Mouse (Mus musculus) urinary bladder, adult 18-20 months (tissue): Measurements from ENCODE around the gene Aifm1.
"Not testable (repeated sequence)": the region's sequence is repeated elsewhere in the genome, so short reads cannot be mapped to it uniquely, and the experiment has no call there.

ENCODE experiments used
- DNase-seq, 2 experiments: peaks; one replicate each; pipeline ENCODE4 v3.0.0; 2022; ENCODE audit warnings: low spot score in 2 of 2, mixed read lengths in 2 of 2

Aifm1 gene

DNA sequence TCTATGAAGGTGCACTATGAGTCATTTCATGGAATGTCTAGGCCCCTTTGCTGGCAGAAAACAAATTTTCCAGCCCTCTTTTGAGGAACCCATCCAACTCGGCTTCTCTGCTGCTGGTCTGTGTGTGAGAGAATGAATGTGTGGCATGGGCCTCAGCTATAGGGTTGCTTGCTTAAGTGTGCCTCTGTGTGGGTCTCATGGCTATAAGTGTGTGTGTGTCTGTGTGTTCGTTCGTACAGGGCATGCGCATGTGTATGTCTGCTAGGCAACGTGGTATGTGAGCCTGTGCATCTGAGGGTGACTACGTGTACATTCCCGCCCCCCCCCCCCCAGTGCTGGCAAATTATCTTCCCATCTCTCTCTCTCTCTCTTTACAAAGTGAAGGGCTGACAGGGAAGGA is 52.9 kb downstream of the Aifm1 start:
- no peak for DNase-seq

DNA sequence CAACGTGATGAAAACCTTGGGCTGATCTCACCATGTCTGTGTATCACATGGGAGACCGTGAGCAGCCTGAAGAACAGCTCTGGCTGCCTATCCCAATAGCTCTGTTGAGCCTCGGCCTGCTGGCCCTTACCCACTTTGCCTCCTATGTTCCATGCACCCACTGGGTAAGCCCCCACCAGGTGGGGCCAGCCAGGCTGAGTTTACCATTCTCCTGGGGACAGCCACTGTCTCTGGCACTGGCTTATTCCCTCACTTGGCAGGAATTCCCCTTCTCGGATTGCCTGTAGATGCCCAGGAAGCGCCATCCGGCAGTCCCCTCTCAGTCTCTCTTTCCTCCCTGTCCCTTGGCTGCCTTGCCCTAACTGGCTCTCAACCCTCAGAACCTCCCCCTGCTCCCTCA is 56.4 kb downstream of the Aifm1 start:
- DNase-seq, result no peak

DNA sequence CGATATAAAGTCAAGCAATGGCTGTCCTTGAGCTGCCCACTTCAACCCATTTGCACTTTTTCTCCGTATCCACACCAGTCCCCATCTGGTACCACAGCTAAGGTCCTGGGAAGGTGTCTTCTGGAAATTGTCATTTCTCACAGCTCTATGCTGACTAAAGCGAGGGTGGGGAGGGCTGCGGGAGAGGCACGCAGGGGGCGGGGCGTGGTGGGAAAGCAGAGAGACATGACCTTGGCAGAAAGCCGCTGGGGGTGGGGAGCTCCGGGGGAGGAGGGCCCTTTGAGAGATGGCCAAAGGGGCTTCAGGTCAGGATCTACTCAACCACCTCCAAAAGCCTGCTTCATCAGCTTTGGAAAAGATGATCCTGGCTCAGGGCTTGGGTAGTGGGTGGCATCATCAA is 58.3 kb downstream of the Aifm1 start:
- no peak for DNase-seq

DNA sequence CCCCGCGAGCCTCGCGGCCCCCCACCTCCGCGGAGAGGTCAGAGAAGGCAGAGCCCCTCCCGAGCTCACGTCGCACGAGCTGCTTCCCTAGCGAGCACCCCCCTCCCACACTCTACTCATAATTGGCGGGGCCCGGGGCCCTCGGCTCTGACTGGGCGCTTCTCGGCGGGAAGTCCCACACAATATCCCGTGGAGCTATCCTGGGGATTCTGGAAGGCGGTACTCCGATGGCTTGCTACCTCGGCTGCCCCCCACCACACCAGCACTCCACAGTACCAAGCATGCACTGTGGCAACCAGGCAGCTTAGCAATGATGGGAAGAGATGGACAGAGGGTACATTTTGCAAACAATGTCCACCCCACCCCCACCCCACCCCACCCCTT is 58.9 kb downstream of the Aifm1 start:
- no peak for DNase-seq

DNA sequence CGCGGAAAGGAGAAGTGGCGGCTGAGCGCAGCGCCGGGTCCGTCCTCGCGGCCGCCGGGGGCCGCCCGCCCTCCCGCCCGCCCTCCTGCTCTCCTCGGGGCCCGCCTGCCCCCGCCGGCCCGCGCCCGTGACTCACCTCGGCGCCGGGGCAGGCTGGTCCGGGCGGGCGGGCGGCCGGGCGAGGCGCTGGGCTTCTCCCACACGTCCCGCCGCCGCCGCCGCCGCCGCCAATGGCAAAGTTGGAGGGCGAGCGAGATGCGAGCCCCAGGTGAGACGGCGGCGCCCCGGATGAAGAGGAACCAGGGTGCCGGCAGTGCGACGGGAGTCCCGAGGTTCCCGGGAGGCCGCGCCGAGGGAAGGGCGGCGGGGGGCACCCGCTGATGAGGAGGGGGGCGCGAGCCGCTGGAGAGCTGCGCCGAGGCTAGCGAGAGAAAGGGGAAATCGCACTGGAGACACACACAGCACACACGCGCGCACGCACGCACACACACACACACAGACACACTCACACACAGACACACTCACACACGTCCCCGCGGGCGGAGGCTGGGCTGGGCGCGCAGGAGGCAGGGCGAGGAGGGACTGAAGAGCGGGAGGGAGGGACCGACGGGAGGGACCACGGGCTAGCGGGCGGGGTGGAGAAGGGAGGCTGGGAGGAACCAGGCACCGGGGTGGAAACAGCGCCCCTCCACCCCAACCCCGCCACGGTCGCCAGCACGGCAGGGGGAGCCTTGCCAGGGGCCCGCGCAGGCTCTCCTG is 59.4 kb downstream of the Aifm1 start:
- DNase-seq, result peak; percentile 48 to 76

DNA sequence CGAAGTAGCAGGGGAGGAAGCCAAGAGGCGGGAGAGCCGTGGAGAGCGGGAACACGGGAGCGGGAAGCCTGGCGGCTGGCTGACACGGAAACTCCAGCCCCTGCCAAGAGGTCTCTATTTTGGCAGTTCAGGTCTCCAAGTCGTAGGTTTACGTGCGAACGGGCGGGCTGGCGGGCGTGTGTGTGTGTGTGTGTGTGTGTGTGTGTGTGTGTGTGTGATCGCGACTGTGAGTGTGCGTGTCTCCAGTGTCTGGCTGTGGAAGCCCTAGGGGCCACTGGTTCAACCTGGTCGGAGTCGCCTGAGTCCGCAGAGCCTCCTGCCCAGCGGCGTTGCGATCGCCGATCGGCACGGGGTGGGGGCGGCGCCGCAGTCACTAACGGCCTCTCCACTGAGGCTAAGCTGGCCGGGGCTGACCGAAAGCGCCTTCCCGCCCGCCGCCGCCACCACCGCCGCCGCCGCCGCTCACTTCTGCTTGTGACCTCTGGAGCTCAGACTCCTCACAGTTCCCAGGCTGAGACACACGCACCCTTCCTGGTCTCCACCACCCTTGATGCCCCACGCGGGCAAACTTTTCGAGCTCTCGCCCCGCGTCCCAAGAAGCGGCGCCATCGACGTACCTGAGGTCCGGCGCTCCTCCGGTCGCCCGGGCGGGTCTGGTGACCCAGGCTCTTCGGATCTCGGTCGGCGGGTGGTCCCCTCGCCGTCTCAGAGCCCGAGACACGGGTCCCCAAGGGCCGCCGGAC is 60.3 kb downstream of the Aifm1 start:
- DNase-seq, result peak in 1 of 2 experiments; percentile 45

DNA sequence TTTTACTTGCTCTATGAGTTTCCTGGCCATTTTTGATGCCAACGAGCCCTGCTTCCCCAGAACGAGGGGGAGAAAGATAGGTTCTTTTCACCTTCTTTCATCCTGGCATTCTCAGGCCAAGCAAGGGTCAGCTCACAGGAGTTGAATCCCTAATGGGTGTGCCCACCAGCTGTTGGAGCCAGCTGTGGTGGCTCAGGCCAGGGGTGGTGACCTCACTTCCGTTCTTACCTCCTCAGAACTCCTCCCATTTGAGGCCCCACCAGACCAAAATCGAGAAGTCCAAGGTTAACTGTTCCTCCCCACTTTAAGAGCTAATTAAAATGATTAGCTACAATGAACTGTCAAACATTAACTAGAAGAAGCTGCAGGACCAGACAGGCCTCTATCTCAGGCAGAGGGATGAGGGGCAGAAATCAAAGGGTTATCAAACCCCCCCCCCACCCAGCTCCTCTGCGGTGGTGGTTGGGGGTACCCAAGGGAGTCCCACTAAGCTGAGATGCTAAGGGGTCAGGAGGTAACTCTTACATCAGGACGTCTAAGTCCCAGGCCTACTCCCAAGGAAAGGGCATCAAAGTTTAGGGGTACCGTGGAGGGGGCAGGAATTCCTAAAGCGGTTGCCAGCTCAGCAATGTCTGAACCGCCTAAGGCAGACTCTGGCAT is 61.0 kb downstream of the Aifm1 start:
- DNase-seq, result no peak

DNA sequence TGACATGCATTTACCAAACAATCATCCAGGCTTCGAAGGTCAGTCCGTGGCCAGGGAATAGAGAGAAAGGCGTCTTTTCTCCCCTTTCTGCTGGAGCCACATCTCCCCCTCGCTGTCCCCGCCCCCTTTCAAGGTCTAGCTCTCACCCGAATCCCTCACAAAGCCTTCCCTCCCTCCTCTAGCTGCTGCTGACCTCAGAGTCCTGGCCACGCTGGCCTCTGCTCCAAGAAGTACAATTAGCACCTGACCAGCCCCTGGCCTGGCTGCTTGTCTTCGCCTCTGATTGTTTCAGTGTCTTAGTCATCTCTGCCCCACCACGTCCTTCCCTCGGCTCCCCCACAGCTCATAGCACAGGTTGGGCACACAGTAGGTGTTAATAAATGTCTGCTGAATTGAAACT is 63.7 kb downstream of the Aifm1 start:
- no peak for DNase-seq

DNA sequence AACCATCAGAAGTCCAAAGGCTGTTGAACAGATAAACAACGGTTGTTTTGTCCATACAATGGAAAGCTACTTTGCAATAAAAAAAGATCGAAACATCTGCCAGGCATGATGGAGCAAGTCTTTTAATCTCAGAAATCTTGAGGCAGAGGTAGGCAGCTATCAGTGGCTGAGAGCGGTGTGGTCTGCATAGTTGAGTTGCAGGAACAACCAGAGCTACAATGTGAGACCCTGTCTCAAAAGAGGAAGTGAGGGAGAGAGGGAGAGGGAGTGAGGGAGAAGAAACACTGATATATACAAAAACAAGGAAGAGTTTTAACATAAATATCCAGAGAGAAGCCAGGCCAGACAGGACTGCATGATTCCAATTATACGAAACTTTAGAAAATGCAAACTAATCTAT is 68.7 kb downstream of the Aifm1 start:
- DNase-seq, result no peak

DNA sequence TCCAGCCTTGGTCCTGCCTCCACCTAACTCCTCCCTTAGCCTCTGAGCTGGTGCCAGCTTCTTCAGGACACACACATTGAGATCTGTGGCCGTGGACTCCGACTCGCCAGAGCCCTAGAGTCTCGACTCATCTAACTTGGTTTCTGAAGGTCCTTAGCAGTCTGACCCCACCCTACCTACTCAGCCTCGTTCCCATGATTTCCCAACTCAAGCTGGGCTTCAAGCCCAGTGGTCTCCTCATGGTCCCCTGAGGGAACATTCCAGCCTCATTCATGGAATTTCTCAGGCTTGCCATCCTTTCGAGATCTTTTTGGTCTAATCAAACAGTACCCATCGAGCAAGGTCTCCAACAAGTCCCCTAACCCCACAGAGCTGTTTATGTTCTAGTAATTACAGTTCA is 71.4 kb downstream of the Aifm1 start:
- no peak for DNase-seq

DNA sequence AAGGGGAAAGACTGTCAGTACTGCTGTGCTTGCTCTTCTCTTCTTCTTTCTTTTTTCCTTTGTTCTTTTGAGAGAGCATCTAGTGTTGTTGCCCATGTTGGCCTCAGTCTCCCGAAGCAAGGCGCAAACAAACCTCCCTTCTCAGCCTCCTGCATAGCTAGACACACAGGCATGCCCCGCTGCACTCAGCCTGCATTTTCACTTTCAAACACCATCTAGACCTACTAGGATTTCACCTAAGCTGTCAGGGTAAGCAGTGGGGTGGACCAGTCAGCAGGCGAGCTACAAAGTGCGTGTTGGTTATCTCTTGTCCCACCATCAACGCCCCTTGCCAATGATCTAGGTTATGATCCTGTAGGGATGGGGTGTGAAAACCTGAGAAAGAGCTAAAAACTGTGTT is 71.8 kb downstream of the Aifm1 start:
- DNase-seq, result no peak

DNA sequence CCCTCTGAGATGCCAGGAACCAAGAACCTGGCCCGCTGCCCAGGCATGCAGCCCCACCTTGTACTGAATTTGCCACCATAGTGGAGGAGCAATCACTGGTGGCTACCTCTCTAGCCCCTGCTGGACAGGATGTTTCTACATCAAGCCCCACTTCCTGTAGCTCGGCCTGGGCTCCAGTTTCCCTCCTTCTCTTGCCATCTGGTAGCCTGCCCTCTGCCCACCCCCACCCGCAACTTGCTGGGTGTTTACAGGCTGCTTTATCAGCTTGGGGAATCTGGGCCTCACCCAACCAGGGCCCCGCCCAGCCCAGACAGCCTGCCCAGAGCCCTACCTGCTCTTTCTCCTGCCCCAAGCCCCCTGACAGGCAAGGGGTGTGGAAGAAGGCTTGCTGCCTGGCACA is 74.3 kb downstream of the Aifm1 start:
- DNase-seq, result peak; percentile 33 to 44

DNA sequence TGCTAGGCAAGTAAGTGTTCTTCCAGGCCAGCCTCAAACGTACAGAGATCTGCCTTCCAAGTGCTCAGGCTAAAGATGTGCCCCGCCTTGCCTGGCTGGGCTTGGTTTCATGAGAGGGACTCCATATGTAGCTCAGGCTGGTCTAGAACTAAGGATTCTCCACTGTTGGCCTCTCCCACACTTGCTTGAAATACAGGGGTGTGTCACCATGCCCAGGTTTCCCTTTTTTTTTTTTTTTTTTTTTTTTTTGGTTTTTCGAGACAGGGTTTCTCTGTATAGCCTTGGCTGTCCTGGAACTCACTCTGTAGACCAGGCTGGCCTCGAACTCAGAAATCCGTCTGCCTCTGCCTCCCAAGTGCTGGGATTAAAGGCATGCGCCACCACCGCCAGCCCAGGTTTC is 77.3 kb downstream of the Aifm1 start:
- DNase-seq, result not testable (repeated sequence)

DNA sequence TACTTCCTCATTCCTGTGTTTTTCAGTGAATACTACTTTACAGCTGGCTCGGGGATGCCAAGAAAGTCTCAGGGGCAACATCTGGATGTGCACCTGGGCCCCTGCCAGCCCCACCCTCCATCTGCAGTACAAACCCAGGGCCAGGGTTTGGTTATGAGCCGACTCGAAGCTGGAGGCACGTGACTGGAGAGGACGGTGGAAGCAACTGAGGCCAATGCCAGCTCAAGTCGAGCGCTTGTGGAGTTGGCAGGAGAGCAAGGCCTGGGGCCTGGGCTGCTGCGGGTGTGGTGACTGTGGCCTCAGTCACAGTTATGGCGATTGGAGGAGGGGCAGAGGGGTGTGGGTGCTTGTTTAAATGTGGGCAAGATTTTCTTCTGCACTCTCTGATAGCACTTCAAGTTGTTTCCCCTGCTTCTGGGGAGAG is 77.9 kb downstream of the Aifm1 start:
- DNase-seq, result no peak

DNA sequence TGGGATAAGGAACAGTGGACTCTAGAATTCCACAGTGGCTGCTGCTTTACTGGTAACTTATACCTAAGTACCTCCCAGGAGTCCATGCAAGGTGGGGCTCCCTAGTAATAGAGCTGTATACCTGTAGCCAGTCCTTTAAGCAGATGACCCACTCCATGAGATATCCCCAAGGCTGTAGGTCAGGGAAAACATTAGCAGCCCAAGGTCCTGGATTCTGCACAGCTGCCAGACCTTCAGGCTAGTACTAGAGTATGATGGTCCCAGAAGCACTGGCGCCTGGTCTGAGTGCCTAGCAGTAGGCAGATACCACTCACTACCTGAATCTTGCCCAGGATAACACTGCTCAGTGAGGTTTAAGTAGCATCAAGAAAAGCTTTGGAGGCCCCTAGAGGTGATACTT is 79.1 kb downstream of the Aifm1 start:
- no peak for DNase-seq

DNA sequence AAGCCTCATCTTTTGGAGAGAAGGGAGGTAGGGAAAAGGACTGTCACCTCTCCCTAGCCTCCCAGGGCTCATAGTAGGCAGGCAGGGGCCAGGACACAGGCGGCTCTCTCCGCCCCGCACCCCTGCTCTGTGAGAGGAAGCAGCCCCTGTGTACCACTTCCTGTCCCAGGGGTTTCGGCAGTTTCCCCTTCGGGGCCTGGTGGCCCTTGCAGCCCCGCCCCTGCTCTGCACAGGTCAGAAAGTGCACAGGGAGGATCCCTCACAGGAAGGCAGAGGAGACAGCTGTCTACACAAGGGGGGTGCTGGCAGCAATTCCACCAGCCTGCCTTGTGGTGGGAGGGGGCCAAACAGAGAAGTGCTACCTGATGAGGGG is 79.8 kb downstream of the Aifm1 start:
- no peak for DNase-seq

DNA sequence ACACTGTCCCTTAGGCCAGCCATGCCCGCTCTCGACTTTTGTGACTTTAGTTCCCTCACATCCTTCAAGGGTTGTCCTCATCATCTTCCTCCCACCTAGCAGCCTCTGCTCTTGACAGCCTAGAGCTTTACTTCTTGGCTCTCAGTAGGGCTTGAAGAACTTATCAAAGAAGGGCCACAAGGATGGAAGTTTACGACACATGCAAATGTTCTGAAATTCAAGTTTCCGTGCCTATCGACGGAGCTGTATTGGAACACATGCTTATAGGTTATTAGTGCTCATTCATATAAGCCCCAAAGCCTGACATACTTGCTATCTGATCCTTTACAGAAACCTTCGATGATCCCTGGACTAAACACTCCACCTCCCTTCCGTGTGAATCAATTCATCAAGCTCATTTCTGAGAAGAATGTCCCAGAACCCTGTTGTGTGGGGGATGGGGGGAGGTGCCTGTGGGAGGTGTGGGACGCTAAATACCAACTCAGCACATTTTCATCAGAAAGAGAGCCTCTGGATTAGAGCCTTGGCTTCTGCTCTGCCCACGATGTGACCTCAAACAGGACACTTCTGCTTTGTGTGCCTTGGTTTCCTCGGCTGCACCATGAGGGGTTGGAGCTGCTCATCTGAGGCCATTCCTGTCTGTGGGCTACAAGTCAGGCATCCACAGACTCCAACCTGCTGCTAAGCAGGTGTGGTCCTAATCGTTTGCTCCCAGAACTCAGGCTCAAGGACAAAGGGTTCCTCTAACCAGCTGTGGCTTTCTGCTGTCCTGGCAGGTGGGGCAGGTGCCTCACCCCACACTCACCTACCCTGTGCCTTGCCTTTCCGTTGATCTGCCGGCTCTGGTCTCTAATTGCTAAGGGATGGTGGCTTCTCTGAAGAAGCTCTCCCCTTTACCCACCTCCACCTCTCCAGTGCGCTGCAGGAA is 80.5 kb downstream of the Aifm1 start:
- DNase-seq, result no peak

DNA sequence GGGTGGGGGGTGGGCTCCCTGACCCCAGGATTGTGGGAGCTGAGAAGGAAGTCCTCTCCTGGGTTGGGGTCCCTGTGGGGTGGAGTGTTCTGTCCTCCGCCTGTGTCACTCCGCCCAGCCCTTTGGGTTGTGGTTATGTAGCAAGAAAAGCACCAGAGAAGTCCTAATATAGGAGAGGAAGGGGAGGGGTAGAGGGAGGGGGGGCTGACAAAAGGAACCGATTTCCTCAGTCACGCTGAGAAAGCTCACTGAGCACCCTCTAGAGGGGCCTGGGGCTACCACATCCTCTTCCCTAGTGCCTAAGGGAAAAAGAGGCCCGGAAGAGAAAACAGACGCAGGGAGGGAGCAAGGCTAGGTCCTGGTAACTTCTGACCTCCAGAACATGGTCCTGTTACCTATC is 83.8 kb downstream of the Aifm1 start:
- no peak for DNase-seq

DNA sequence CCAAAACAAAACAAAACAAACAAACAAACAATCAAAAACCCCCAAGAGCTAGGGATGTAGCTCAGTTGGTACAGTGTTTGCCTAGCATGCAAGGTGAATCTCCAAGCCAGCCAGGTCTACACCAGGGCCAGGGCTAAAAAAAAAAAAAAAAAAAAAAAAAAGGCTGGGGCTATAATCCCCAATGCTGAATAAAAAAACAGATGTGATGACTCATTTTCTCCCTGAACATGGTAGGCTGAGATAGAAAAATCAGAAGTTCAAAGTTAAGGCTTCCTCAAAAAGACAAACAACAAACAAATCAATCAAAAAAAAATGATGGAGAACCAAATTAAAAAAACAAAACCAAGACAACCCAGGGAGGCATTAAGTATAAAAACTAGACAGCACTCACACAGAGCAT is 84.3 kb downstream of the Aifm1 start:
- no peak for DNase-seq

DNA sequence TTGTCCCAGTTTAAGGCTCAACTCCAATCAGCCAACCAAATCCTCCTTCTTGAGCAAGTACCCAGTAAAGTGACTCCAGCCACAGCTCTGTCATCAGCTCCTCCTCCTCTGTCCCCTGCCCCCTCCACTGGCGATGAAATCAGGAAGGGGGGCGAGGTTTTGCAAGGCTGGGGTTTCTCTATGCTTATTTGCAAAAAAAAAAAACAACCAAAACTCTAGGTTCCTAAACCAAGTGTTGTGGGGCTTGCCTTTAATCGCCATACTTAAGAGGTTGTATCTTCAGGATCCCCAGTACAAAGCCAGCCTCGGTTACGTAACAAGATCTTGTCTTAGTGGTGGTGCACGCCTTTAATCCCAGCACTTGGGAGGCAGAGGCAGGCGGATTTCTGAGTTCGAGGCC is 84.7 kb downstream of the Aifm1 start:
- no peak for DNase-seq

DNA sequence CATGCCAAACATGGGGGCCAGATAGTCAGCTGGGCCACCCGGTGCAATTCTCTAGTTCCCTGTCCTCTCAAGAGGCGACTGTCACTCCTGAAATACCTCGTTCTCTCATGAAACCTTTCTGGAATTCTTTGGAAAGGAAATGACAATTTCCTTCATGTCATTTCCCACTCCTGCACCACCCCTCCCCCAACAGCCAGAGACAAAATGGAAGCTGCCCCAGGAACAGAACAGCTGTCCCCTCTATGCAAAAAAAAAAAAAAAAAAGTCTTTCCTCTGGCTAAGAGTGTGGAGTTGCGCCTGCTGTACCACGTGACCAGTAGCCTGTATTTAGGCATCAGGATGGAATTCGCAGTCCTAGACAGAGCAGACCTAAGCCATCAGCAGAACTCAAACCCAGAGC is 85.1 kb downstream of the Aifm1 start:
- DNase-seq, result no peak

DNA sequence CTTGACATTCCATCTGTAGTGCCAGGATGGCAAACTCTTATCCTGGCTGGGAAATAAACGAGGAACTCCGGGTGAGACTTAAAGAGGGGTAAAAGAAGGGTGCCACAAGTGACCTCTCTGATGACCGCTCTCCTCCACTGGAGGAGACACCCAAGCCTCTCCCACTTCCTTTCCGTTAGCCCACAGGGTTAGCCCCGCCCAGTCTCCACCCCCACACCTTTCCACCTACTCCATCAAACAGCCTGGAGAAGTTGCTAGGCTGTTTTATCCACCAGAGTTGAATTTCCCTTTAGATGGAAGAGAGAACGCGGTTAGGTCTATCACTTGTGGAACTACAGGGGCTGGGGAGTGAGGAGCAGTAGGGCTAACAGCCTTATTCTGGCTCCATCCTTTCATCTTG is 88.1 kb downstream of the Aifm1 start:
- DNase-seq, result no peak
